Mouse (Mus musculus) retina, postnatal 1 day (tissue): ENCODE measurements at regions not wholly inside any gene's neighbourhood (a gene's known extent, or its start where the extent isn't known, plus 50 kb on each side); places are given as distances from the start of the nearest gene placed in this dataset.
A peak's percentile ranks its signal among the peaks of the same experiment; 100 is the strongest.

ENCODE experiments used
- DNase-seq: peaks from one replicate; pipeline ENCODE4 v3.0.0-alpha.2; 2012

GRCm38 (mm10) chr13:97510431-97511261 is 249.8 kb downstream of the Gm10260 start:
- no peak for DNase-seq

- no peak for DNase-seq
These were observed 255.5 kb downstream of the Gm10260 start for GRCm38 (mm10) chr13:97504949-97505348.

GRCm38 (mm10) chr13:97503955-97504739 is 256.3 kb downstream of the Gm10260 start:
- DNase-seq, result no peak

- DNase-seq, result no peak
These were observed 257.0 kb downstream of the Gm10260 start for GRCm38 (mm10) chr13:97503391-97503790.

GRCm38 (mm10) chr13:97500155-97500554 is 259.2 kb downstream of the Enc1 start:
- no peak for DNase-seq

GRCm38 (mm10) chr13:97498981-97499380 is 258.1 kb downstream of the Enc1 start:
- DNase-seq, result no peak

- no peak for DNase-seq
These were observed 257.0 kb downstream of the Enc1 start for GRCm38 (mm10) chr13:97497928-97498327.

- no peak for DNase-seq
These were observed 253.9 kb downstream of the Enc1 start for GRCm38 (mm10) chr13:97494770-97495169.

- no peak for DNase-seq
These were observed 252.9 kb downstream of the Enc1 start for GRCm38 (mm10) chr13:97493836-97494235.

GRCm38 (mm10) chr13:97492958-97493735 is 252.2 kb downstream of the Enc1 start:
- DNase-seq, result no peak

GRCm38 (mm10) chr13:97491865-97492847 is 251.3 kb downstream of the Enc1 start:
- no peak for DNase-seq

- DNase-seq, result peak; percentile 73
These were observed 249.2 kb downstream of the Enc1 start for GRCm38 (mm10) chr13:97490131-97490530.

- peak; percentile 65 for DNase-seq
These were observed 248.8 kb downstream of the Enc1 start for GRCm38 (mm10) chr13:97489721-97490120.

- DNase-seq, result peak; percentile 39
These were observed 248.1 kb downstream of the Enc1 start for GRCm38 (mm10) chr13:97489029-97489428.

- DNase-seq, result peak; percentile 34
These were observed 247.6 kb downstream of the Enc1 start for GRCm38 (mm10) chr13:97488518-97488917.

- DNase-seq, result peak; percentile 79
These were observed 247.0 kb downstream of the Enc1 start for GRCm38 (mm10) chr13:97487746-97488473.

- DNase-seq, result no peak
These were observed 245.6 kb downstream of the Enc1 start for GRCm38 (mm10) chr13:97486490-97486889.

GRCm38 (mm10) chr13:97485886-97486285 is 245.0 kb downstream of the Enc1 start:
- no peak for DNase-seq

GRCm38 (mm10) chr13:97484808-97485545 is 244.1 kb downstream of the Enc1 start:
- DNase-seq, result no peak

GRCm38 (mm10) chr13:97483681-97484080 is 242.8 kb downstream of the Enc1 start:
- DNase-seq, result no peak
